Mouse (Mus musculus): ENCODE measurements around the gene Vmn2r32. TPM values are rescaled to one million over a fixed set of nuclear protein-coding genes. Genes with fewer than 3 reads are reported as not detected.
"Not testable (repeated sequence)": the region's sequence is repeated elsewhere in the genome, so short reads cannot be mapped to it uniquely, and the experiment has no call there.

The Vmn2r32 gene
- not detected in 3 replicates for total RNA-seq (2017)

DNA sequence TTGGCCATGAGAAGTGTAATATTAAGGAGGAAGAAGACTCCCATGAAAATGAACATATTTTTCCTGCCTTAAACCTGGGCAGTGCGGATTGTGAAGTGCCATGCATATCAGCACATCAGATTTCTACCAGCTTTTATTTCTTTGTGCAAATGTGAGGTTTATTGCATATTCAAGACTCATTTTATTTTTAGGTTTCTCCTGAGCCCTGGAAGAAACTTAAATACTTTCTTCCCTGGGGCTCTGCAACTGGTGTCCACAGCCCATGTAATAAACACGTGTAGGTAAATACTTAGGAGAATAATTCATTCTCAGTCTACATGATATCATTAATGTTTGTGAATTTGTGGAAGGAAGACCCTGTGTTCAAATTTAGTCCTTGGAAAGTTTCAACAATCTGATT, at the start of gene Vmn2r32:
TSS of gene Vmn2r32 (minus strand) at position 101 of the 400 bp plus-strand sequence.
- ATAC-seq (replicated peaks; ENCODE audit: insufficient number of reproducible peaks, low FRiP score, low TSS enrichment, poor library complexity, severe bottlenecking), result not testable (repeated sequence)

Other genes starting within 250 kb of the Vmn2r32 start
- 1.6 TPM in 1 of 3 replicates, not detected in the others for gene Vmn2r29, start 232.7 kb downstream of the Vmn2r32 start, total RNA-seq (2017)
- gene Gm45844, start 201.7 kb downstream of the Vmn2r32 start, total RNA-seq (2017), result 0.21 to 0.39 TPM in 2 of 3 replicates, not detected in the other
- gene Clcn4, start 179.2 kb downstream of the Vmn2r32 start, total RNA-seq (2017), result 55.4 to 74.2 TPM (median 57.1 TPM) in 3 replicates
- not detected in 3 replicates for gene Vmn2r30, start 142.4 kb downstream of the Vmn2r32 start, total RNA-seq (2017)
- not detected in 3 replicates for gene Gm45783, start 105.4 kb downstream of the Vmn2r32 start, total RNA-seq (2017)
- 0.21 TPM in 1 of 3 replicates, not detected in the others for gene Vmn2r31, start 80.3 kb downstream of the Vmn2r32 start, total RNA-seq (2017)
- not detected in 3 replicates for gene Vmn2r33, start 86.8 kb upstream of the Vmn2r32 start, total RNA-seq (2017)
- gene Vmn2r34, start 209.5 kb upstream of the Vmn2r32 start, total RNA-seq (2017), result not detected in 3 replicates